Mouse (Mus musculus) liver, postnatal 0 days (tissue): ENCODE results near the gene Abca8b. TPM values are rescaled to one million over a fixed set of nuclear protein-coding genes. Genes with fewer than 3 reads are reported as not detected.

Experiments
- ATAC-seq: fragments of 200-750 bp; cut with Nextera tagmentation; 2 replicates; pipeline ENCODE4 v1.8.0; 2017; ENCODE audit warnings: mild to moderate bottlenecking, moderate library complexity
- DNase-seq: peaks from one replicate; pipeline ENCODE4 v3.0.0-alpha.2; 2016
- H3K27ac ChIP-seq: fragments of 300-500 bp; sonication (generic); 2 replicates; pipeline ENCODE4 v1.5.1; 2014; ENCODE audit warnings: antibody characterized with exemption, moderate library complexity, mild to moderate bottlenecking, low read depth
- H3K27me3 ChIP-seq: fragments of 300-500 bp; sonication (generic); 2 replicates; pipeline ENCODE4 v1.6.1; 2014; ENCODE audit warnings: low read length, control low read depth, mixed read lengths; ENCODE audit not compliant: insufficient read depth
- H3K36me3 ChIP-seq: fragments of 300-500 bp; sonication (generic); replicated peaks from 2 replicates; pipeline ENCODE4 v1.6.1; 2014; ENCODE audit warnings: mild to moderate bottlenecking, control low read depth, low read length, moderate library complexity, mixed read lengths; ENCODE audit not compliant: insufficient read depth
- H3K4me1 ChIP-seq: fragments of 300-500 bp; sonication (generic); 2 replicates; pipeline ENCODE4 v1.6.1; 2014; ENCODE audit warnings: antibody characterized with exemption, mild to moderate bottlenecking, control low read depth; ENCODE audit not compliant: insufficient read depth
- H3K4me2 ChIP-seq: fragments of 300-500 bp; sonication (generic); 2 replicates; pipeline ENCODE4 v1.6.1; 2014; ENCODE audit warnings: low read depth, mild to moderate bottlenecking, low read length, moderate library complexity, mixed read lengths
- H3K4me3 ChIP-seq: fragments of 300-500 bp; sonication (generic); 2 replicates; pipeline ENCODE4 v1.5.1; 2014; ENCODE audit warnings: low read depth, low read length
- H3K9ac ChIP-seq: fragments of 300-500 bp; sonication (generic); replicated peaks from 2 replicates; pipeline ENCODE4 v1.6.1; 2014; ENCODE audit warnings: mild to moderate bottlenecking, moderate library complexity
- H3K9me3 ChIP-seq: fragments of 300-500 bp; sonication (generic); 2 replicates; pipeline ENCODE4 v1.6.1; 2016; ENCODE audit warnings: mild to moderate bottlenecking, control low read depth, low read length, mixed read lengths
- CTCF ChIP-seq: sonication (generic); IDR thresholded peaks from 2 replicates; pipeline ENCODE4 v1.5.1; 2016; ENCODE audit warnings: antibody characterized with exemption, low read depth
- EP300 ChIP-seq: IDR thresholded peaks from 2 replicates; pipeline ENCODE4 v1.6.1; 2016; ENCODE audit warnings: antibody characterized with exemption, low read depth, mild to moderate bottlenecking
- WGBS: fragments of 180-500 bp; shearing (Covaris S2); extraction: QIAGEN DNeasy Blood & Tissue Kit; methylation state at CpG from one replicate; pipeline ENCODE4 v1.1.7; 2014; ENCODE audit not compliant: insufficient replicate concordance; 5-methylcytosine and 5-hydroxymethylcytosine counted together
- polyA plus RNA-seq: library from polyadenylated mRNA; unstranded; fragments of >200 nt; fragmentation: Nextera tagmentation; extraction: Ambion mirVana; gene quantifications from 2 replicates; pipeline ENCODE4 v1.2.1, GENCODE M21; 2015

The Abca8b gene
- polyA plus RNA-seq, 1 experiment from 2014 or later, result 10.8 TPM

DNA sequence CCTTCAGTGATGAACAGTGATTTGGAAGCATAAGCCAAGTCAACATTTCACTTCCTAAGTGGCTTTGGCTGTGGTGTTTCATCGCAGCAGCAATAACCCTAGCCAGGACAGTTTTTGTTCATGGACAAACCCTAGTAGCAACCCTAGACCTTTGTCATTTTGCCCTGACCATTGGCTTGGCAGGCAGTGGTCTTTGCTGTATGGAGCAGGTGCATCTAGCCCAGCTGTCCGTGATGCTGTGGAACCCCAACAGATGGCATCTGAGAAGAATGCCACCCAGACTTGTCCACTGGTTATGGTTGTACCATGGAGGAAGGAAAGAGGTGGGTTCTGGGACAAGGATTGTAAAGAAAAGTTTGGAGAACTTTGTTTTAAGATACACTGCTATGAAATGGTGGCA is 88.1 kb downstream of the Abca8b start:
- Histone ChIP-seq H3K4me2 (no peak overlapping the region), H3K27ac (no peak overlapping the region), H3K4me1 (no peaks in the 10 kb centered on the region), H3K9me3 (no peaks in the 10 kb centered on the region), H3K4me3 (no peak overlapping the region), H3K9ac (no peak overlapping the region), H3K27me3 (no peaks in the 10 kb centered on the region), H3K36me3 (no peaks in the 10 kb centered on the region)
- ATAC-seq, result no peak
- no peak for DNase-seq
- WGBS, result 86% methylated on average over 2 of the region's 2 CpGs
- TF ChIP-seq EP300 (no peak), CTCF (no peak)

- H3K27ac ChIP-seq, result no peak overlapping the region
- H3K9ac ChIP-seq, result no peak overlapping the region
- no peaks in the 10 kb centered on the region for H3K36me3 ChIP-seq
- no peak overlapping the region for H3K4me3 ChIP-seq
- WGBS, result 61% methylated on average over 6 of the region's 6 CpGs
- ATAC-seq, result no peak
- TF ChIP-seq CTCF, result no peak
- DNase-seq, result no peak
- no peaks in the 10 kb centered on the region for H3K27me3 ChIP-seq
- H3K9me3 ChIP-seq, result no peaks in the 10 kb centered on the region
- no peak overlapping the region for H3K4me2 ChIP-seq
- no peaks in the 10 kb centered on the region for H3K4me1 ChIP-seq
These were observed 92.7 kb downstream of the Abca8b start for GRCm38 (mm10) chr11:109902616-109903598.

DNA sequence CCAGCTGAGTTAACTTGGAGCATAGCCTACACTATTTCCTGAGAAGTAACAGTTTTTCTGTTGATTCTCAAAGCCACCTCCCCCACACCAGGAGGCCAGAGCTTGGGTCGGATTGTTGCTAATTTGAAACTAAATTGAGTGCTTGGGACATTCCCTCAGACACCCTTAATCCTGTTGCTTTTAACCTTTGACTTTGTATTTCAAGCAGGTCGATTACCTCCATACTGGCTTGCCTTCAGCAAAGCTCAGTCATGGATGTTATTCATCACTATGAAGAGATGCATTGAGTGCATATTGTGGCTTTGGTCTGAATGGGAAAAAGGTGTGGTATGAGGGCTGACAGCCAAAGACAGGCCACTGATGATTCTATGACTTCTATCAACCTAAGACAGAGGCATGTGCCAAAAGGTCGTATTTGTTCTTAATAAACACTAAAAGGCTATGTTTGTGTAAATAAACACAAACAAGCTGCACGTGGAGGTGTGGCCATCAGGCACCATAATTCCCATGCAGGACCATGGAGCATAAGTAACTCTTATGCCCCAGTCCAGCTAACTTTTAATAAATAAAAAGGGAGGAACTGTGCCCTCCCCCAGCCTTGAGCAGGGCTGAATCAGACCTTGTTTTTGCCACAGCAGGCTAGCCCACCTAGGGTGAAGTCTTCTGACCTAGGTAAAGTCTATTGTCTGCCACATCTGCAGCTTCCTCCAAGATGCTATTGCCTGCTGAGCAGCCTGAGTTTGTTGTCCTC is 95.0 kb downstream of the Abca8b start:
- Histone ChIP-seq H3K4me1 (no peaks in the 10 kb centered on the region), H3K36me3 (no peaks in the 10 kb centered on the region), H3K9me3 (no peaks in the 10 kb centered on the region), H3K27ac (no peak overlapping the region), H3K4me2 (no peak overlapping the region), H3K9ac (no peak overlapping the region), H3K4me3 (no peak overlapping the region), H3K27me3 (no peaks in the 10 kb centered on the region)
- 44% methylated on average over 4 of the region's 4 CpGs for WGBS
- ATAC-seq (no peak), DNase-seq (no peak)
- no peak for TF ChIP-seq EP300
- TF ChIP-seq CTCF, result no peak

DNA sequence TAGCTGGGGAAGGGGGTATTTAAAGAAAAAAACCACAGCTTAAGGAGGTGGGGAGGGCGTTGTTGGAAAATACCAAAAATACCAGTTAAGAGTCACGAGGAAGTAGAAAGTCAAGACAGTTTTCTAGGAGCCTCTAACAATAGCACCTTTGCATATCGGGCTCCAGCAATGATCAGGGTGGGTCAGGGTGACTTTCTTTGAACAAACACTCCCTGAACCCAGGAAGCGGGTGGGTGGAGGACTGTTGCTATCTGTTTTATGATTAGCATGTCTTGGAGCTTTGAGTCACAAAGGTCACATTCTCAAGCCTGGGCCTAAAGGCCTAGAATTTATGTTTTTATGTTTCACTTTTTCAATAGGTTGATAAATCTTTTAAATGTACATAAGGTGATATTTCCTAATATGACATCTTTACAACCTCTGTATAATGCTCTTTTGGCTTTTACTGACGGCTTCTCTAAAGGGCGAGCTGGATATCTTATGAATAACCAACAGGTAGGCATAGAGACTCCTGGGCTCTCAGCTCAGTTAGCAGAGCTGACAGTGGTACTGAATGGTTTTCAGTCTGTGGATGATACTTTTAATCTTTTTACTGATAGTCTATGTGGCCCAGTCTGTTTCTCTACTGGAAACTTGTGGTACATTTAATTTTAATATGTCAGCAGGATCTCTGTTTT is 96.7 kb downstream of the Abca8b start:
- no peaks in the 10 kb centered on the region for H3K27me3 ChIP-seq
- no peaks in the 10 kb centered on the region for H3K9me3 ChIP-seq
- ATAC-seq (no peak), DNase-seq (no peak)
- no peaks in the 10 kb centered on the region for H3K4me1 ChIP-seq
- WGBS, result 72% methylated on average over 6 of the region's 6 CpGs
- H3K9ac ChIP-seq, result no peak overlapping the region
- no peak overlapping the region for H3K4me2 ChIP-seq
- no peak overlapping the region for H3K27ac ChIP-seq
- no peaks in the 10 kb centered on the region for H3K36me3 ChIP-seq
- H3K4me3 ChIP-seq, result no peak overlapping the region
- TF ChIP-seq EP300 (no peak), CTCF (no peak)

- no peak overlapping the region for H3K4me3 ChIP-seq
- H3K4me2 ChIP-seq, result no peak overlapping the region
- no peaks in the 10 kb centered on the region for H3K4me1 ChIP-seq
- DNase-seq (no peak), ATAC-seq (no peak)
- no peak overlapping the region for H3K9ac ChIP-seq
- 68% methylated on average over 6 of the region's 6 CpGs for WGBS
- TF ChIP-seq CTCF (no peak), EP300 (no peak)
- H3K27ac ChIP-seq, result no peak overlapping the region
- no peaks in the 10 kb centered on the region for H3K9me3 ChIP-seq
- H3K27me3 ChIP-seq, result no peaks in the 10 kb centered on the region
- no peaks in the 10 kb centered on the region for H3K36me3 ChIP-seq
These were observed 99.6 kb downstream of the Abca8b start for GRCm38 (mm10) chr11:109895952-109896530.
